Mouse (Mus musculus): ENCODE results near the gene Unc13a. TPM values are rescaled to one million over a fixed set of nuclear protein-coding genes. Genes with fewer than 3 reads are reported as not detected.

Unc13a gene
- total RNA-seq, 2 experiments from 2014 or later: 3.8 to 7.1 TPM

DNA sequence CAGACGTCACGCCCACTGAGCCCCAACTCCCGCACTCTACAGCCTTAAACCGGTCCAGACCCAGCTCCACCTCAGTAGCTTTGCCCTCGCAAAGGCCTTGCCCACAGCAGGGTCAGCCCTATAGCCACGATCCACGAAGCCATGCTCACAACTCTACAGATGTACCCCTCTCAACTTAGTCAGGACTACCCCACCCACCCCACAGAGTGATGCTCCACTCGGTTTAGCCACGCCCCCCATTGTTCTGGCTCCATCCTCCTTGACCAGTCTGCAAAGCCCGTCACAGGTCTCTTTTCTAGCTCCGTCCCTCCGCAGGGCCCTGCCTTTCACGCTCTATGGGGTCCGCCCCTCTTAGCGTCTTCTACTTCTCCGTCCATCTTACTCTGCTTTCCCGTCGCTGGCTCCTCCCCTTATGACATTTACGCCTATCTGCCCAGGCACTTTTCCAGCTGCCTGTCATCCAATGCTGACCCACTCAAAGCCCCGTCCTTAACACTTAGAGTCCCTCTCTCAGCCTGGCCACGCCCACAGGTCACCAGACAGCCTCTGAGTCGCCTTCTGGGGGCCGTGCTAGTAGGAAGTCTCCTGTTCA is 14.7 kb upstream of the Unc13a start:
- DNase-seq: no peak

DNA sequence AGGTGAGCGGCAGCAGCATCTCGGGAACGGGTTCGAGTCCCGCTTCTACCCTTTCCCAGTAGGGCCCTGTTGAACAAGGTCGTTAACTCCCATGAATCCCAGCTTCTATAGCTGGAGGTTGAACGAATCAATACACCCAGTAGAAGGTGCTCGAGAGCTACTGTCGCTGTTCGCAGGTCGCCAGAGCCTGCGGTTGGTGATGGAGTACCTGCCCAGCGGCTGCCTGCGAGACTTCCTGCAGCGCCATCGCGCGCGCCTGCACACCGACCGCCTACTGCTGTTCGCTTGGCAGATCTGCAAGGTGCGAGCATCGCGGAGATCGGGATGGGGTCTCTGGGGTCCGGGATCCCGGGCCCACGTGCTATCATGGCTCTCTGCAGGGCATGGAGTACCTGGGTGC is 14.0 kb upstream of the Unc13a start:
- DNase-seq: no peak

DNA sequence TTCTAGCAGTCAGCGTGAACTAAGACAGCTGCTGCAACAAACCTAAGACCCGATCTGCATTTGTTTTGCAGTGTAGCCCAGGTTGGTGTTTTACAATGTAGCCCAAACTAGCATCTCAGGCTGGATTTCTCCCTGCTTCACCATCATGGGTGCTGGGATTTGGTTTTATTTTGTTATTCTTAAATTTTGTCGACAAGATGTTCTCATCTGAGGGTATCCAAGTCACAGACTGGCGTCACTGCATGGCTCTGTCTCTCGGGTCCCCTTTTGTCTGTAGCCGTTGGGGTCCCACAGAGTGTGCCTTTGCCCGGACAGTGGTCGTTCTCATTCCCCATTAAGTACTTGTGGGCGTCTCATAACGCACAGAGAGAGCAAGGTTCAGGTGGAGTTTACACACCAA is 13.1 kb upstream of the Unc13a start:
- no peak for DNase-seq

DNA sequence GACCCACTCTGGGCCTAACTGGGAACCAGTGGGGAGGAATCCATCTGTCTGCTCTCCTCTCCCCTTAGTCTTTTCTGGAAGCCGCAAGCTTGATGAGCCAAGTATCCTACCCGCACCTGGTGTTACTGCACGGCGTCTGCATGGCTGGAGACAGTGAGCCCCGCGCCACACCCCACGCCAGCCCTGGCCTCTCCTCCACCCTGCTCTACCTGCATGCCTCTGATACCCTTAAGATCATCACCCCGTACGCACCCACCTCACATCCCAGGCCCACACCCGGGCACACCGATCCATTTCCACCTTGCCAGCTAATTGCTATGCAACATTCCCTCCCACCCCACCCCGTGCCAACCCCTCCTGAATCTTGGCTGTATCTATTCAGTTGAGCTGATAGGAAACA is 11.3 kb upstream of the Unc13a start:
- DNase-seq: no peak

DNA sequence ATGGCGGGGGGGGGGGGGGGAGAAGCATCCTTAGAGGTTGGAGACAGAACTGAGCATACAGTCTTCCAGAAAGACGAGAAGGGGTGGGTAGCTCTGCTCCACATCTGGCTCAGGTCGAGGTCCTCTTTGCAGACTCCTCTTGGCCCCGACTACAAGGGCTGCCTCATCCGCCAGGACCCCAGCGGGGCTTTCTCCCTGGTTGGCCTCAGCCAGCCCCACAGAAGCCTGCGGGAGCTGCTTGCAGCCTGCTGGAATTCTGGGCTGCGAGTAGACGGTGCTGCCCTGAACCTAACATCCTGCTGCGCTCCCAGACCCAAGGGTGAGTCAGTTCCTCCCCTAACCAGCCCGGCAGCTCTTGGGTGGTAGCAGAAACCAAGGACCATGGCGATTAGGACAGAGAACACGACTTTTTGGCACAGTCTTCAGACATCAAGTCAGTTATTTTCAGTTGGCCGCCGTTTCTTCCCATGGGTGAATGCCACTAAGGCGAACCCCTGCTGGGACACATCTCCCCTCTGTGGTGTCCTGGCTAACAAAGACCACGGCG is 9.9 kb upstream of the Unc13a start:
- no peak for DNase-seq

DNA sequence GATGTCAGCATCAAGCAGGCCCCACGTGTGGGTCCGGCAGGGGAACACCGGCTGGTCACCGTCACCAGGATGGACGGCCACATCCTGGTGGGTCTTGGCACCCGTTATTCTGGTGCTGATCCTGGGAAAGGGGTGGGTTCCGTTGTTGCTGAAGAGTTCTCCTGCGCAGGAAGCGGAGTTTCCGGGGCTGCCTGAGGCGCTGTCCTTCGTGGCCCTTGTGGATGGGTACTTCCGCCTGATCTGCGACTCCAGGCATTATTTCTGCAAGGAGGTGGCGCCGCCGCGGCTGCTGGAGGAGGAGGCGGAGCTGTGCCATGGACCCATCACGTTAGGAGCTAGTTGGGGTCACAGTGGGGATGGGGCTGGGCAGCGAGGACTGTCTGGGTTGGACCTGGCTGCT is 8.9 kb upstream of the Unc13a start:
- DNase-seq: no peak

DNA sequence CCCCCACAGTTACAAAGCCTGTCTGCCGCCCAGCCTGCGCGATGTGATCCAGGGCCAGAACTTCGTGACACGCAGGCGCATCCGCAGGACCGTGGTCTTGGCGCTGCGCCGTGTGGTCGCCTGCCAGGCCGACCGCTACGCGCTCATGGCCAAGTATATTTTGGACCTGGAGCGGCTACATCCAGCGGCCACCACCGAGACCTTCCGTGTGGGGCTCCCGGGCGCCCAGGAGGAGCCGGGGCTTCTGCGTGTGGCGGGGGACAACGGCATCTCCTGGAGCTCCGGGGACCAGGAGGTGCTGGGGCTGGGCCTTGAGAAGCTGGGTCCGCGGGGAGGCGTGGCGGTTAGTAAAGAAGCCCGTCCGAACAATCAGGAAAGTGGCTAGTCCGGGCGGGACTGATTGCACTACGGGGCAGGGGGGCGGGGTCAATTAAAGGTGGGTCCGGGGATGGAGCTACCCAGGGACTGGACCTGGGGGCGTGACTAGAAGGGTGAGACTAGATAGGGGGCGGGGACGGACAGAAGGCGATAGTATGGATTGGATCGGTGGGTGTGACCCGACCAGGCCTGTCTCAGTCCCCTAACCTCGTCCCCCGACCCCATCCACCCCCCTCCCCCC is 8.1 kb upstream of the Unc13a start:
- DNase-seq: peak; percentile 53

DNA sequence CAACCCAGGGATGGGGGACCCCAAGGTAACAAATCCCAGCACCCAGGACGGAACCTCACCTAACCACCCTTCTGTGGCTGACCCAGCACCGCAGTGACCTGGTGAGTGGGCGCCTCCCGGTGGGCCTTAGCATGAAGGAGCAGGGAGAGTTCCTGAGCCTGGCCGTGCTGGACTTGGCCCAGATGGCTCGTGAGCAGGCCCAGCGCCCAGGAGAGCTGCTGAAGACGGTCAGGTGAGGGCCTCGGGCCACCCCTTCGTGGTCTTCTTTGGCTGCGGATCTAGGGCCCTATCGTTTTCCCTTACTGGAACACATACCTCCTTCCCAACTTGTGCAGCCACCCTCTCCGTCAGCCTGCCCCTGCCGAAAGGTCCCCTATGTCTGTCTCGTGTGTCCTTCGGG is 7.6 kb upstream of the Unc13a start:
- no peak for DNase-seq

DNA sequence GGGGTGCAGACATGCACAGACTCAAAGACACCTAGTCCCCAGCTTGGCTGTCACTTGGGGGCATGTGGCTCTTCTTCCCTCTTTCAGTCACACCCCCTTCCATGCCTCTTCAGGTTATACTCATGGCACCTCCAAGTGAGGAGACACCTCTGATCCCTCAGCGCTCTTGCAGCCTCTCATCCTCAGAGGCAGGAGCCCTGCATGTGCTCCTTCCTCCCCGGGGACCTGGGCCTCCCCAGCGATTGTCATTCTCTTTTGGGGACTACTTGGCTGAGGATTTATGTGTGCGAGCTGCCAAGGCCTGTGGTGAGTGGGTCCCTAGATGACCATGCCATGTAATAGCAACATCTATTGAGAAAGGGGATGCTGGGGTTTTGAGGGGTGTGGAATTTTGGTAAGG is 6.7 kb upstream of the Unc13a start:
- no peak for DNase-seq

DNA sequence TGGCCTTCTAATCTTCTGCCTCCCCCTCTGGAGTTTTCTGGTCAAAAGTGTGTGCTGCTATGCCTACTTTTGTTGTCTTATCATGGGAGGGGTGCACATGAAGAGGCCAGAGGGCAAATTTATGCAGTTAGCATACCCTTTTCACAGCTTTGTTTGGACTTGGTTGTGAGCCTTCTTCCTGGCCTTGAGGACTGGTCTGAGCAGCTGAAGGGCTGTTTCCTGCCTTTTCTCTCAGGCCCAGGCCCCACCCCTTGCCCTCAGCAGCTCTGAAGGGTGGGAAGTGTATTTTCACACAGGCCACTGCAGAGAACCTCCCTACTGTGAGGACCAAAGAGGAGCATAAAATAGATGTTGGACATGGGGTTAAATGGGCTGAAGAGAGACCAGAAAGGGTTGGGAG is 6.0 kb upstream of the Unc13a start:
- no peak for DNase-seq

DNA sequence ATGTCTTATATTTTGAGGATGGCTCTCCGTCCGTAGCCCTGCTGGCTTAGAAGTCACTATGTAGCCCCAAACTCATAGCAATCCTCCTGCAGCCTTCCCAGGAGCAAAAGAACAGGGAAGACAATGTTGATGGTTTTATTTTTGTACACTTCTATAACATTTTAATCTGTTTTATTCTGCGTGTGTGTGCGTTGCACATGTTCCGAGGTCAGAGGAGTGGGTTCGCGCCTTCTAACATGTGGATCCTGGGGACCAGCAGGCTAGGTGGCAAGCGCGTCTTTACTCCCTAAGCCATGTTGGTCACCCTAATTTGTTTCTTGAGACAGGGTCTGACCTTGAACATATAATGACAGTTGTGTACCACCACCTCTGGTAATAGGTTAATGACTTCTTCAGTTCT is 5.2 kb upstream of the Unc13a start:
- no peak for DNase-seq

DNA sequence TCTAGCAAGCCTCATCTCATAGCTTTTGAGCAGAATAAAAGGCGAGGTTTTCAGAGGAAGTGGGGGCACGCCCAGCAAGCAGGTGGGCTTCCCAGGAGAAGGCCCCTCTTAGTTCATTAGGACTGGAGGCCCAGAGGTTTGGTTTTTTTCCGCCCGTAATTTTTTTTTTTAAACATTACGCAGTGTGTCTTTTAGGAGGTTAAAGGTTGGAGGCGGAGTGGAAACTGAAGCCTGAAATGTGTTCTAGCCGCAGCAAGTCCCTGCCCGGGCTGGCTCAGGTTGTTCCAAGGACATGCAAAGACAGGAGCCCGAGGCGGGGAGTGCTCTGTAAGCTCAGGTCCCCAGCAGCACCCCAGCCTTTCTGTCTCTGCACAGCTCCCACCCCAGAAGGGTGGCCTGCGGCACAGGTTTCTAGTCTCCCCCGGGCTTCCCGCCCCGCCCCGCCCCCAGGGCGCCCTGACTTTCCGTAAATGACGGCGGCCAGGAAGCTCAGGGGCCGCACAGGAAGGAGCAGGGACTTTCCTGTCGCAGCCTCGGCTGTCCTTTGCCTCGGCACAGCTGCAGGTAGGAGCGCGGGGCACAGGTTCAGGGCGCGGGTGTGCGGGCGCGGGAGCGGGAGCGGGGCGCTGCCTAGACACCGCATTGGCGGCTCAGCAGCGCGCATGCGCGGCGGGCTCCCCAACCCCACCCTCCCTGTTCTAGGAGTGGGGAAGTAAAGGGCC is 4.6 kb upstream of the Unc13a start, which contains the start of gene Jak3:
TSS of gene Jak3 (plus strand) at position 277 of the 722 bp plus-strand sequence.
- DNase-seq: peak; percentile 76

DNA sequence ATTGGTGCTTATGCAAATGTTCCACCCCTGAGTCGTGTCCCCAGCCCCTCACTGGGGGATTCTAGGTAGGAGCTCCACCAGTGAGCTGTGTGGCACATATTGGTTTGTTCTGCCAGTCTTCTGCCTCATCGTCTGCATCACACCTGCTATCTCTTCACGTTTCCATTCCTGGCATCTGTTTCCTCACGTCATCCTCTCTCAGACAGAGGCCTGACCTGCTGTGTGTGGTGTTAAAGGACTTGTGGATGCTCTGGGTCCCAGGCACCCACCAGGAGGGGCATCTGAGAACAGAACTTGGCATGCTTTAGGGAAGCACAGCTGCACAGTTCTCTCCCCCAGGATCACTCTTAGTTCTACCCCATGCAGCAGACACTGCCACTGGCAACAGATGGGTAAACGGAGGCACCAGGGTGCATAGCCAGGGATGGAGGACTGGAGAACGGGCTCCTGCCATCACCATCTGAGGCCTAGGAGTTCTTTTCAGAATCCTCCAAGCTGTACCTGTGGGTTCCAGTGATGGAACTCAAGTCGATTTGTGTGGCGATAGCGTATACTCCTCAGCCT is 4.0 kb upstream of the Unc13a start:
- no peak for DNase-seq

DNA sequence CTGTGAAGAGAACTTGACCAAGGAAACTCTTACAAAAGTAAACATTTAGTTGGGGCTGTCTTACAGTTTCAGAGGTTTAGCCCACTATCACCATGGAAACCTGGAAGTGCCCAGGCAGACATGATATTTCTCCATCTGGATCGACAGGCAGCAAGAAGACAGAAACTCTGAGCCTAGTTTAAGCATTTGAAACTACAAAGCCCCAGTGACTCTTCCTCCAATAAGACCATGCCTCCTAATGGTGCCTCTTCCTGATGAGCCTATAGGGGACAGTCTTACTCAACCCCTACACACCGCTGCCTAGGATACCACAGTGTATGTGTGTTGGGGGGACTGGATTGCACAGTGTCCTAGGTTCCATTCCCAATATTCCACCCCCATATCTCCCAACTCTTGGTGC is 2.5 kb upstream of the Unc13a start:
- no peak for DNase-seq

DNA sequence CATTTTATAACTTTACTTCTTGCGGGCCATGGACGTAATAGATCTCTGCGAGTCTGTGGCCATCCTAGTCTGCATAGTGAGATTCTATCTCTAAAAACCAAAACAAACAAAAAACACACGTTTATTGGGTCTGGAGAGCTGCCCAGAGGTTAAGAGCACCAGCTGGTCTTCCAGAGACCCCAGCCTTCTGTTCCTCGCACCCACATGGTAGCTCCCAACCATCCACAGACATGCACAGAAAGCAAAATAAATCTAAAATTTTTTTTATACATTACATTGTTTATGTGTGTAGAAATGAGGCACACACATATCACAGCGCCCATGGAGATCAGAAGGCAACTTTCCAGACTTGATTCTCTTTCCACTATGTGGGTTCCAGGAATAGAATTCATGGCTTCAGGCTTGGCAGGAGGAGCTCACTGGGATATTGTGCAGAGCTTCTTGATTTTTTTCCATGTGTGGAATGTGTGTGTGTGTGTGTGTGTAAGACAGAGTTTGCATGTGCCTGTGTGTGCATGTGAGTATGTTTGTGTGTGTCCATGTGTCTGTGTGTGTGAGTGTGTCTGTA is 695 bp upstream of the Unc13a start:
- DNase-seq: no peak

DNA sequence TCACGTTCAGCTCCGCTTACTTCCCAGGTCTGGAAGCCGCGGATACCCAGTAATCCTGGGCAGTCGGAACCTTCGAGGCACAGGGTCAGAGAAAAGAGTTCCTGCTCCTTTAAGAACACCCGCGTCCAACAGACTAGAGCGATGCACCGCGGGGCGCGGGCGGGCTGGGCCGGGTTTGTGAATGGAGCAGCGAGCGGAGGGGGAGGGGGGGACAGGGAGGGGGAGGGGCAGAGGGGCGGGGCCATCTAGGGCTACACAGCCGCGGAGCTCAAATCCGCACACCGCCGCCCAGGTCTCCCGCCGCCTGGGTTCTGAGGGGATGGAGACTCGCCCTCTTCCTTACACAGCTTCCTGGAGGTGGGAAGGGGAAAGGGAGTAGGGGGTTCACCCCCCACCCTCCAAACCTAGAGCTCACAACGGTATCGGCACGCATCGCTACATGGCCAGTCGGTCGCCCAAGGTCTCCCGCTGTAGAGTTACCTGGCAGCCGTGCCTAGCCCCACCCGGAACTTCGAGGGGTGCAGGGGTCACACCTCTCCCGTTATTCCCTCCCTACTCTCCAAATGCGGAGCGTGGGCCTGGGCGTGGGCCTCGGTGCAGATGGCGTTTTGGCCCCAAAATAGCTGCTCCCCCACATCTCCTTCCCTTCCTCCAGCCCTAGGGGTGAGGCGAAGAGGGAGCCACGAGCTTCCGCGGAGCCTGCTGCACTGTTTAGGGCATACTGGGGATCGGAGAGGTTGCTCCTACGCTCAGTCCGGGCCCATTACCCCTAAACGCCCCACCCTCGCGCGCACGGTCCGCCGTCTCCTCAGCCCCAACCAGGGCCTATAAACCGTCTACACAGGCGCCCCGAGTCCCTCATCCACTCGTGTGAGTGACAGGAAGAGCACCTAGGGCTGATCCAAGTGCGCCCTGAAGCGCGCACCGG is 672 bp downstream of the Unc13a start:
- DNase-seq: peak; percentile 58

DNA sequence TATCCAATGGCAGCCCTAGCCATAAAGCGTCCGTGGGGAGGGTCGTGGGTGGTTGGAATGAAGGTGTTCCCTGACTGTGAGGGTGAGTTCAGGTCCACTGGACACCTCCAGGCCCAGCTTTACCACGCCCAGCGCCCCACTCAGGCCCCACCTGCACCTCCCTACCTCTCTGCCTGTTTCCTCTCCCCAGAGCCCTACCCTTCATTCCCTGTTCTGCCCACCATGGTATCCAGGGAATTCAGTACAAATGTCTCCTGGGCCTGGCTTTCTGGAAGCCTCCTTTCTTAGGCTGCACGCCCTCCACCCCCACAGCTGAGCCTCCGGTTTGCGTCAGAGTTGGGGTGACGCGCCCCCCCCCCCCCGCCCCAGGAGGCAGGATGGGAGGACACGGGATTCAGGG is 1.4 kb downstream of the Unc13a start:
- DNase-seq: no peak

DNA sequence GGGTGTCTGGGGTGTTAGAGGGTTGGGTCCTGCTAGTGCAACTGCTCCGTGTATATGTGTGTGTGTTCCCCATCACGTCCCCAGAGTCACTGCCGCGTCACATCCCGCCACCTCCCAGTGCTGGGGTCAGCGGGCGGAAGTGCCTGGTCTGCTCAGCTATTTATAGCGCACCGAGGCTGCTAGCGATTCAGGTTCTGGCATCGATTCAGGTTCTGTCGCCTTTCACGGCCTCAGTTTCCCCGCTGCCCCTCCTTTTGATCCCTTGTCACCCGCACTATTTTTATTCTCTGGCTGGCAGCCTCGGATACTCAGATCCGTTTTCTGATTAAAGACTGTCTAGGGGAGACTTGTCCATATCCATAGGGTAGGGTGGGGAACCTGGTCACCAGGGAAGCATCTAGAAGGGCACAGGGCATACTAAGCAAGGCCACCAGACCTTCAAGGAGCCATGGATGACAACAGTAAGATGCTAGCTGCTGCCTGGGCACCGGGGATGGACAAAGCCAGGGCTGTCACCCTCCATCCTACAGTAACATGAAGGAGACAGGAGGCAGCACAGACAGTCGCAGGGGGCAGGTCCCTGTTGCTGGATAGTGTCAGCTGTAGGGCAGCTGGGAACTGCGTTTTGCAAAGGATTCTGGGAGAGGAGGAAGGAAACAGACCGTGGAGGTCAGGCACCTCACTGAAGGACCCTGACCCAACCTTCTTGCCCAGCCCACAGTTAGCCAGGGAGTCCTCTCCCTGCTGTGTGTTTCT is 3.2 kb downstream of the Unc13a start:
- peak; percentile 53 for DNase-seq

DNA sequence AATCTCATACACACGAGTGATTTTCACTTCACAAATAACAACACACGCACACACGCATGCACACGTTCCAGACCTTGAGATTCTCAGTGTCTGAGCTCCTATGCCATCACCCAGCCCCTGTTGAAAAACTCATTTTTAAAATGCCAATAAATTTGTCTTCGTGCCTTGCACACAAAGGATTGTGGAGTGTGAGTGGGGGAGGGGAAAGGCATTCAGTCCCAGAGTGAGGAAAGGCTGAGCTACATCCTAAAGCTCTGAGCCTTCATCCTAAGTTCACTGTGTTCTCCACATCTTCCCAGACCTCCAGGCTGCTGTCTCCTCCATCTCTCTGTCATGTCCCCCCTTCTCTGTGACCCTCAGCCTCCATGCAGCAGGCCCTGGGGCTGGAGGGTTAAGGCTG is 4.3 kb downstream of the Unc13a start:
- no peak for DNase-seq

DNA sequence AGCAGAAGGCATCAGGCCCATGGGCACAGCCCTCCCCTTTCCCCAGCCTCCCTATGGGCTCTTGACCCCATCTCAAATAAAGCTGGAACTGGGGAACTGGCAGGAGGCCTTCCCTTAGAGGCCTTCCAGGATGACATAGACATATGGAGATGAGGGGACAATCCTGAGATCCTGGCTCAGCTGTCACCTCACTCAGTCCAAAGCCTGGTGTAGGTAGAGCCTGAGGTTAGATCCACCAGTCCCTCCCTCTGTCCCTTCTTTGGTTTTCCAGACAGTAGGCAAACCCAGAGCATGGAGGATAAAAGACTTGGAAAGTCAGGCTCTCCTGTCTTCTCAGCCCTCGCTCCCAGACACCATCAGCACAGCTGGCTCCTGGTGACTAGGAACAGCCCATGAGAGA is 4.7 kb downstream of the Unc13a start:
- no peak for DNase-seq

Measured in adrenal gland, postnatal 10 days (tissue).